Mouse (Mus musculus) liver, embryonic 11.5 days (tissue): Measurements from ENCODE around the gene Ces2h. TPM values are rescaled to one million over a fixed set of nuclear protein-coding genes. Genes with fewer than 3 reads are reported as not detected.

Experiments
- ATAC-seq: fragments of 200-750 bp; cut with Nextera tagmentation; replicated peaks from 2 replicates; pipeline ENCODE4 v1.8.0; 2017; ENCODE audit warnings: moderate number of reproducible peaks, mild to moderate bottlenecking, moderate TSS enrichment, moderate library complexity; ENCODE audit not compliant: low FRiP score
- DNase-seq: peaks from one replicate; pipeline ENCODE4 v3.0.0-alpha.2; 2017; ENCODE audit warnings: low spot score
- H3K27ac ChIP-seq: fragments of 300-500 bp; sonication (generic); 2 replicates; pipeline ENCODE4 v1.5.1; 2014; ENCODE audit warnings: mild to moderate bottlenecking, low read depth, low read length, control low read depth
- H3K27me3 ChIP-seq: fragments of 300-500 bp; sonication (generic); replicated peaks from 2 replicates; pipeline ENCODE4 v1.6.1; 2014; ENCODE audit warnings: low read length, mixed read lengths; ENCODE audit not compliant: control insufficient read depth, insufficient read depth
- H3K36me3 ChIP-seq: fragments of 300-500 bp; sonication (generic); 2 replicates; pipeline ENCODE4 v1.6.1; 2014; ENCODE audit warnings: mild to moderate bottlenecking, low read length, moderate library complexity, mixed read lengths; ENCODE audit not compliant: control insufficient read depth, insufficient read depth
- H3K4me1 ChIP-seq: fragments of 300-500 bp; sonication (generic); replicated peaks from 2 replicates; pipeline ENCODE4 v1.6.1; 2014; ENCODE audit warnings: low read length, mixed read lengths; ENCODE audit not compliant: control insufficient read depth, insufficient read depth
- H3K4me2 ChIP-seq: fragments of 300-500 bp; sonication (generic); 2 replicates; pipeline ENCODE4 v1.6.1; 2014; ENCODE audit warnings: mild to moderate bottlenecking, control low read depth, moderate library complexity
- H3K4me3 ChIP-seq: fragments of 300-500 bp; sonication (generic); 2 replicates; pipeline ENCODE4 v1.5.1; 2014; ENCODE audit warnings: low read depth, low read length, control low read depth
- H3K9ac ChIP-seq: fragments of 300-500 bp; sonication (generic); 2 replicates; pipeline ENCODE4 v1.6.1; 2014; ENCODE audit warnings: low read depth, low read length, control low read depth
- H3K9me3 ChIP-seq: fragments of 300-500 bp; sonication (generic); 2 replicates; pipeline ENCODE4 v1.6.1; 2016; ENCODE audit warnings: low read length, inconsistent platforms, mixed read lengths; ENCODE audit not compliant: control insufficient read depth
- WGBS: fragments of 180-500 bp; shearing (Covaris S2); extraction: QIAGEN DNeasy Blood & Tissue Kit; methylation state at CpG from one replicate; pipeline ENCODE4 v1.1.7; 2014; 5-methylcytosine and 5-hydroxymethylcytosine counted together
- polyA plus RNA-seq: library from polyadenylated mRNA; unstranded; fragments of >200 nt; fragmentation: Nextera tagmentation; extraction: Ambion mirVana; gene quantifications from 2 replicates; pipeline ENCODE4 v1.2.1, GENCODE M21; 2014

Ces2h gene
- not detected in 2 replicates for polyA plus RNA-seq

DNA sequence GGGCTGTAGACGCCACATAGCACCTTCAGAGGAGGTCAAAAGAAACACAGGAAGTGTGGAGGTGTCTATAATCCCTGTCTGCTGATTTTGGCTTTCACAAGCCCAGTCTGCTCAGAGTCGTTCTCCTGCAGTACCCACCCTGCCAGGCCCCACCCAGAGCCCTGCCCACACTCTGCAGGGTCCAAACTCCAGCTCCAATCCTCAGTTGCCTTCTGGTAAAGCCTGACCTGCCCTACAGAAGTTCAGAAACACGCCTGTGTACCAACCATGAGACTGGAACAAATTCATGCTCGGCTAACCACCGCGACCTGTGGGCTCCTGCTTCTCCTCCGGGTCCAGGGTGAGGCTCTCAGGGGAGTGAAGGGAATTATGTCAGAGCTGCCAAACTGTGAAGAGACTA lies at the start of gene Ces2h:
Gene Ces2h (plus strand): TSS at position 268 of the 400 bp plus-strand sequence.
- no peaks in the 10 kb centered on the region for H3K27me3 ChIP-seq
- no peaks in the 10 kb centered on the region for H3K4me1 ChIP-seq
- H3K9me3 ChIP-seq: no peaks in the 10 kb centered on the region
- H3K27ac ChIP-seq: no peak within 1 kb of the TSS
- WGBS: 78% methylated on average over 7 of the region's 7 CpGs
- no peak within 1 kb of the TSS for H3K9ac ChIP-seq
- no peaks in the 10 kb centered on the region for H3K36me3 ChIP-seq
- DNase-seq (no peak), ATAC-seq (no peak)
- no peak within 1 kb of the TSS for H3K4me3 ChIP-seq
- H3K4me2 ChIP-seq: no peak within 1 kb of the TSS

DNA sequence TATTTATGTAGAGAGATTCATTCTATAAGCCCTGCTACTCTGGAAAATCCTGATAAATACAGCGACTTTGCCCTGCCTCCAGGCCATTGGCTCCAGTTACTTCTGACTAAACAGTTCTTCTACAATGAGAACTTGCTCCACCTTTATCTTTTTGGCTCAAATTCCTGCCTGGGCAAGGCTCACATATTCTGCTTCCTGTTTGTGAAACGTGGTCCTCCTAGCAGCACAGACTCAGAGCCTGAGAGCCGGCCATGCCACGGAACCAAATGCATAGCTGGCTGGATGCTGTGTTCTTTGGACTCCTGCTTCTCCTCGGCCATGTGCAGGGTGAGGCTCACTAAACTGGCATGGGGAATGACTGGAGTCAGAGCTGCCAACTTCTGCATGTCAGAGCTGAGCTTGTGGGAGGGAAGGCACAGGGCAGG lies 39.1 kb upstream of the Ces2h start, which contains the start of gene Ces2g:
Gene Ces2g (plus strand): TSS at position 182 of the 425 bp plus-strand sequence.
- H3K9ac ChIP-seq: no peak within 1 kb of the TSS
- H3K27ac ChIP-seq: peak within 1 kb of the TSS; percentile 52
- 59% methylated on average over 5 of the region's 5 CpGs for WGBS
- no peaks in the 10 kb centered on the region for H3K9me3 ChIP-seq
- no peaks in the 10 kb centered on the region for H3K36me3 ChIP-seq
- DNase-seq (peak; percentile 32), ATAC-seq (no peak)
- no peaks in the 10 kb centered on the region for H3K4me1 ChIP-seq
- peak within 1 kb of the TSS; percentile 30; the same call in 1 of the 2 replicates for H3K4me3 ChIP-seq
- no peaks in the 10 kb centered on the region for H3K27me3 ChIP-seq
- H3K4me2 ChIP-seq: peak within 1 kb of the TSS; percentile 32

DNA sequence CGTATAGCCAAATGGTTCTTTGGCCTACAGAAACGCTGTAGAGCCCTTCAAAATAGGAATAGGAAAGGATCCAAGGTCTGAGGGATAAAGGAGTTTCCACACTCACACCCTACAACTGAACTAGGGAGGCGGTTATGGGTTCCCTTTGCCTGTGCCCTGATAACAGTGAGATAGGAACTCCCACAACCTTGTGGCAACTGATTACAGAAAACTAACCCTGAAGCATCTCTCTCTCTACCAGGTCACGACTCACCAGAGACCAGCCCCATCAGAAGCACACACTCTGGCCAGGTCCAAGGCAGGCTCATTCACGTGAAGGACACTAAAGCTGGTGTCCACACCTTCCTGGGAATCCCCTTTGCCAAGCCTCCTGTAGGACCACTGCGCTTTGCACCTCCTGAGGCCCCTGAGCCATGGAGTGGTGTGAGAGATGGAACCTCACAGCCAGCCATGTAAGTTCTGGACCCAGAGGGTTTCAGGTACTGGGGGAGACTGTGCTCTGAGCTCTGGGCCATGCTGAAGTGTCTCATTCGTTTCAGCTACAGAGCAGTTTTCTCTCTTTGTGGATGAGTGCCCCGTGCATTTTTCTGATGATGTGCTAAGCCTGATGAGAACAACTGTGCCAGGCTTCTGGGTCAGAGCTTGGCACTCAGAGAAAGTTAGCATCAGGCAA lies 38.3 kb upstream of the Ces2h start:
- H3K9ac ChIP-seq: no peak overlapping the region
- DNase-seq (no peak), ATAC-seq (peak; percentile 94)
- H3K4me1 ChIP-seq: no peaks in the 10 kb centered on the region
- H3K36me3 ChIP-seq: no peaks in the 10 kb centered on the region
- WGBS: 63% methylated on average over 8 of the region's 8 CpGs
- H3K27ac ChIP-seq: no peak overlapping the region; the same call in 1 of the 2 replicates
- peak overlapping the region; percentile 30; the same call in 1 of the 2 replicates for H3K4me3 ChIP-seq
- no peaks in the 10 kb centered on the region for H3K27me3 ChIP-seq
- H3K4me2 ChIP-seq: peak overlapping the region; percentile 32
- H3K9me3 ChIP-seq: no peaks in the 10 kb centered on the region

DNA sequence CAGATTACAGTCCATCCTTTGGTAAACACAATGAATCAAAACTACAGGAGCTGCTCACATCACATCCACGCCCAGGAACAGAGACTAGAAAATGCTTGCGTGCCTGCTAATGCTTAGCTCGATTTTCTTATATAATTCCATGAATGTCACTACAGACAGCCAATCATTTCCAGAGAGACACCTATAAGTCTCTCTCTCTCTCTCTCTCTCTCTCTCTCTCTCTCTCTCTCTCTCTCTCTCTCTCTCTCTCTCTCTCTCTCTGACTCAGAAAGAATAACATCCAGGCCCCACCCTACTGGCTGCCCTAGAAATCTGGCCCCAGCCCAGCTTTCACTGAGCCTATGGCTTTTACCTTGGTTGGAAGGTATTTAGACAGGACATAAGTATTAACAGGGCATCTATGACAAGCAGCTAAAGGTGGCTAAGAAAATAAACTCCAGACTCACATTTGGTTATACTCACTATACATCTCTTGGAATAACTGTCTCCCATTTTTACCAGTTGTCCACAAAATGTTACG lies 37.2 kb upstream of the Ces2h start:
- no peaks in the 10 kb centered on the region for H3K9me3 ChIP-seq

DNA sequence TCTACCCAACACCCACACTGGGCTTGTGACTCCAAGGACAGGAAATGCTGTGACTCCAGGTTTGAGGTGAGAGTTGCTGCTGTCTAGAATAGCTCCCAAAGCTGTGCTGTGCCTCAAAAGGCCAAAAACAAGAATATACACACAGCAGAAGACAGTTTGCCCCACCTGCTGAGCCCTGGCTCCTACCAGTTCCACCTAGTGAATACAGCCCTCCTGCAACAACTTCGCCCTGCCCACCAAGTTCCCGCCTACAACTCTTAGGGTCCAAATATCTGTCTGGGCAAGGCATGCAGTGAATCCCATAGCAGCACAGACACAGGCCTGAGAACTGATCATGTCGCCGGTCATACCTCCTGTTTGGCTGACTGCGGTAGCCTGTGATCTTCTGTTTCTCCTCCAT lies 16.5 kb upstream of the Ces2h start:
- no peak for DNase-seq
- Histone ChIP-seq H3K4me1 (no peaks in the 10 kb centered on the region), H3K36me3 (no peaks in the 10 kb centered on the region), H3K27ac (no peak overlapping the region), H3K9me3 (no peaks in the 10 kb centered on the region), H3K27me3 (no peaks in the 10 kb centered on the region), H3K4me3 (no peak overlapping the region), H3K4me2 (no peak overlapping the region), H3K9ac (no peak overlapping the region)
- WGBS: 82% methylated on average over 5 of the region's 5 CpGs
- ATAC-seq: no peak

More for the DNA sequence above, 37.2 kb upstream of the Ces2h start:
- no peaks in the 10 kb centered on the region for H3K4me1 ChIP-seq
- H3K36me3 ChIP-seq: no peaks in the 10 kb centered on the region
- peak overlapping the region; percentile 30; the same call in 1 of the 2 replicates for H3K4me3 ChIP-seq
- DNase-seq (no peak), ATAC-seq (no peak)
- peak overlapping the region; percentile 32 for H3K4me2 ChIP-seq
- WGBS: 78% methylated on average over 4 of the region's 4 CpGs
- no peak overlapping the region for H3K9ac ChIP-seq
- H3K27me3 ChIP-seq: no peaks in the 10 kb centered on the region
- H3K27ac ChIP-seq: no peak overlapping the region

DNA sequence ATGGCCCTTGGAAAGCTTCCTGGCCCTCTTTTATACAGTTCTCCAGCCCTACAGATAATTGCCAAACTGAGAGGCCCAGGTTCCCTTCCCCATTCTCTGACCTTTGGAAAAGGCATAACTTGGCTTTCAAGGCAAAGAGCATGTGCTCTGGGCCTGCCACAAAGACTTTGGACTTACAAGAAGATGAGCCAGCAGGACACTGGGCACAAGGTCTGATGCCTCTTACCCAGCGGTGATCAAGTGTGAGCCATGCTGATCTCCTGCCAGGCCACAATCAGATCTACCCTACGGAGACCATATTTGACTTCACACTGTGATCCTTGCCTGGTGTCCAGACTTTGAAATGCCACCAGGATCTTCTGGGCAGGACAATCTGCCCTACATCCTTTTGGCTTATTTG lies 15.7 kb upstream of the Ces2h start:
- no peak overlapping the region for H3K4me3 ChIP-seq
- H3K27ac ChIP-seq: no peak overlapping the region
- no peak overlapping the region for H3K9ac ChIP-seq
- no peaks in the 10 kb centered on the region for H3K36me3 ChIP-seq
- ATAC-seq (no peak), DNase-seq (no peak)
- 84% methylated on average over 2 of the region's 2 CpGs for WGBS
- no peaks in the 10 kb centered on the region for H3K27me3 ChIP-seq
- no peaks in the 10 kb centered on the region for H3K4me1 ChIP-seq
- no peaks in the 10 kb centered on the region for H3K9me3 ChIP-seq
- no peak overlapping the region for H3K4me2 ChIP-seq

DNA sequence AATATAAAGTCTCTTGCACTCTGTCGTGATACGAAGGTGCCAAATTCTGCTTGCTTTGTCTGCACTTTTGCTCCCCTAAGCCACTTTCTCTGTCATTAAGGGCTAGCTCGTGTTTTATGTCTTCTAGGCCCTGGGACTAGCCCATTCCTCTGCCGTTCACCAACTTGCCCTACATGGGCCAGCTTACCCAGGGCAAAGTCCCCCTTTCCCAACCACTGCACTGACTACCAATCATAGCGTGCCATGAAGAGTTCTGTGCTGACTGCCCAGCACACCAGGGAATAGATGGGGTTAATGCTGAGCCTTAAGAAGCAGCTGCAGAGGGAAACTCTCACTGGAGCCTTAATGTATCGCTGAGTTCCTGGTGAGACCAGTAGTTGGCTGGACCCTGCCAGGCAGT lies 2.5 kb upstream of the Ces2h start:
- Histone ChIP-seq H3K4me3 (no peak overlapping the region), H3K9me3 (no peaks in the 10 kb centered on the region), H3K4me2 (no peak overlapping the region), H3K9ac (no peak overlapping the region), H3K4me1 (no peaks in the 10 kb centered on the region), H3K27me3 (no peaks in the 10 kb centered on the region), H3K27ac (no peak overlapping the region), H3K36me3 (no peaks in the 10 kb centered on the region)
- 71% methylated on average over 6 of the region's 6 CpGs for WGBS
- no peak for ATAC-seq
- no peak for DNase-seq

DNA sequence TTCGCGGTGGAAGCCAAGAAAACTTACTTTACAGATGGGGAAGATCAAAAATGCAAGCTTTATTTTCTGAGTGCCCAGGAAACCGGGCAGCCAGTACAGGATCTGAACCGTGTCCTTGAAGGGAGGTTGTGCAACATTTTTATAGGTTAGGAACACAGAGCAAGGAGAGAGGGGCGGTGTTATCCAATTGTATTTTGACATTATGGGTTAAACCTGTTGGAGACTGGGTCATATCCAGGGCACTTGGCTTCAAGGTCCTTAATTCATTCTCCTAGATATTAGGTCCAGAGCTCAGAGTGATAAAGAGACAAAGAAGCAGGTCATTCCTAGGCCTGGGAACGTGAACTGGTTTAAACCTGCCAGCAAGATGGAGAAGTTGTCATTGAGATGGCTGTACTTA lies 1.5 kb upstream of the Ces2h start:
- ATAC-seq (no peak), DNase-seq (no peak)
- H3K27ac ChIP-seq: no peak overlapping the region
- H3K4me2 ChIP-seq: no peak overlapping the region
- no peaks in the 10 kb centered on the region for H3K4me1 ChIP-seq
- H3K9ac ChIP-seq: no peak overlapping the region
- WGBS: 75% methylated on average over 6 of the region's 6 CpGs
- H3K9me3 ChIP-seq: no peaks in the 10 kb centered on the region
- H3K4me3 ChIP-seq: no peak overlapping the region
- no peaks in the 10 kb centered on the region for H3K27me3 ChIP-seq
- H3K36me3 ChIP-seq: no peaks in the 10 kb centered on the region

DNA sequence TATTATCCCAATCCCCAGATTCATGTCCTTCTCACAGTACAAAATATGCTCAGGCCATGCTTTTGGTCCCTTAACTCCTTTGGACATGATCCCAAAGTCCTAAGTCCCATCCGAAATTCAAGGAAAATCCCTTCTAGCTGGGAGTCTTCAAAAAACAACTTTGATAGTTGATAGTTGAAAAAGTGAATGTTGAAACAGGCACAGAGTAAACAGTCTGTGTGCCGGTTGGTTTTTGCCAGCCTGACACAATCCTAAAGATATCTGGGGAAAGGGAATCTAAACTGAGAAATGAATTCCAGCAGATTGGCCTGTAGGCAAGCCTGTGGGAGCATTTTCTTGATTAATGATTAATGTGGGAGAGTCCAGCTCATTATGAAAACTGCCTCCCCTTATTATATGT lies 9.3 kb downstream of the Ces2h start:
- Histone ChIP-seq H3K4me1 (no peaks in the 10 kb centered on the region), H3K4me2 (no peak overlapping the region), H3K27ac (no peak overlapping the region), H3K9ac (no peak overlapping the region), H3K9me3 (0 out of 2 replicates have a peak, but pooled peaks cover 2% of the 10 kb centered on the region), H3K36me3 (no peaks in the 10 kb centered on the region), H3K4me3 (no peak overlapping the region), H3K27me3 (no peaks in the 10 kb centered on the region)
- no peak for DNase-seq
- ATAC-seq: no peak
- WGBS: 70% methylated on average over 2 of the region's 2 CpGs
